Mouse (Mus musculus) kidney, postnatal 0 days (tissue): ENCODE results near the gene Selenok. TPM values are rescaled to one million over a fixed set of nuclear protein-coding genes. Genes with fewer than 3 reads are reported as not detected.

Source experiments
- ATAC-seq: fragments of 200-750 bp; cut with Nextera tagmentation; replicated peaks from 2 replicates; pipeline ENCODE4 v1.8.0; 2017; ENCODE audit warnings: low read depth, moderate number of reproducible peaks, moderate TSS enrichment, moderate library complexity; ENCODE audit not compliant: low FRiP score
- DNase-seq: peaks from one replicate; pipeline ENCODE4 v3.0.0-alpha.2; 2016; ENCODE audit warnings: low spot score
- H3K27ac ChIP-seq: fragments of 300-500 bp; sonication (generic); 2 replicates; pipeline ENCODE4 v1.5.1; 2014; ENCODE audit warnings: mild to moderate bottlenecking
- H3K27me3 ChIP-seq: fragments of 300-500 bp; sonication (generic); 2 replicates; pipeline ENCODE4 v1.6.1; 2014; ENCODE audit warnings: low read length, mixed read lengths; ENCODE audit not compliant: insufficient read depth
- H3K36me3 ChIP-seq: fragments of 300-500 bp; sonication (generic); 2 replicates; pipeline ENCODE4 v1.6.1; 2014; ENCODE audit warnings: low read length, mixed read lengths; ENCODE audit not compliant: insufficient read depth
- H3K4me1 ChIP-seq: fragments of 300-500 bp; sonication (generic); replicated peaks from 2 replicates; pipeline ENCODE4 v1.6.1; 2014; ENCODE audit warnings: antibody characterized with exemption, low read length, mixed read lengths; ENCODE audit not compliant: insufficient read depth
- H3K4me2 ChIP-seq: fragments of 300-500 bp; sonication (generic); 2 replicates; pipeline ENCODE4 v1.6.1; 2014; ENCODE audit warnings: mild to moderate bottlenecking, low read length, moderate library complexity, mixed read lengths
- H3K4me3 ChIP-seq: fragments of 300-500 bp; sonication (generic); replicated peaks from 2 replicates; pipeline ENCODE4 v1.5.1; 2014; ENCODE audit warnings: low read depth, low read length
- H3K9ac ChIP-seq: fragments of 300-500 bp; sonication (generic); 2 replicates; pipeline ENCODE4 v1.6.1; 2014; ENCODE audit warnings: low read depth, low read length
- H3K9me3 ChIP-seq: fragments of 300-500 bp; sonication (generic); replicated peaks from 2 replicates; pipeline ENCODE4 v1.6.1; 2016; ENCODE audit warnings: low read length, inconsistent platforms, mixed read lengths
- CTCF ChIP-seq: IDR thresholded peaks from 2 replicates; pipeline ENCODE4 v1.5.1; 2016; ENCODE audit warnings: antibody characterized with exemption, low read depth, mild to moderate bottlenecking, moderate library complexity
- WGBS: fragments of 180-500 bp; shearing (Covaris S2); extraction: QIAGEN DNeasy Blood & Tissue Kit; methylation state at CpG from one replicate; pipeline ENCODE4 v1.1.7; 2014; 5-methylcytosine and 5-hydroxymethylcytosine counted together
- polyA plus RNA-seq: library from polyadenylated mRNA; unstranded; fragments of >200 nt; fragmentation: Nextera tagmentation; extraction: Ambion mirVana; gene quantifications from 2 replicates; pipeline ENCODE4 v1.2.1, GENCODE M21; 2015

Gene Selenok
- polyA plus RNA-seq, 1 experiment from 2014 or later = 334 TPM

DNA sequence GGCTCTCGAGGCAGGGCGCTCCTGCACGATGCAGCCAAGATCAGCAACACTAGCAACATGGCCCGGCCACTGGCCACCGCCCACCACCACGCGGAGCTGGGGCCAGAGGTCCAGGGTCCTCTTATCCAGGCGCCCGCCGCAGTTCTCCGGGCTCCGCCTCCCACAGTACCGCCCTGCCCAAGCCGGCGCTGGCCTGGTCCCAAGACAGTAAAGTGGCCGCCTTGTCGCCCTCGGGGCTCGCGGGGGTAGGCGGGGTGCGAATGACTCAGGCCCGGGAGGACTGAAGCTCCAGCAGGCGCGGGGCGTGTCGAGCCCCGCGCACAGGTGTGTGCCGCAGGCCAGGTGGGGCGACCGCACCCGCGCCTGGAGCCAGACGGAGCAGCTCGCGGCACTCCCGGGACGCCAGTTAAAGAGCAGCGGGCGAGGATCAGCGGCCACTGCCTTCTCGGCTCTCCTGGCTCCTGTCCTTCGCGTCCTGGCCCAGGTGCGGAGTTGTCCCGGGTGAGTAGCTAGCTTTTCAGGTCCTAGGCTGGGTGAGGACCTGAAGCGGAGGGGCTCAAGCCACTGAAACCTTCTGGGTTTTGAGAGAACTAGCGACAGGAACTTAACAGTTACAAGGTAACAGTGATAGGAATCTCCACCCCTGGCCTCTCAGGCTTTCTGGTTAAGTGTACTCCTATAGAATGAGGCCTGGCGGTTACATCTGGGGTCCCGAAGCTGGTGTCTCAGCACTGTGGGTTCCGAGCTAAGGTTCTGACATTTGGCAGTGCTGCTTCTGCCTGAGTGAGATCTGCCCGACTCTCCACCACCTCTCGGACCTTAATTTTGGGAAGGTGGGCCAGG is 40.8 kb downstream of the Selenok start, which contains the start of the genes Il17rb and Chdh:
Il17rb (minus strand) TSS at position 164 of the 843 bp plus-strand sequence.
Chdh (plus strand) TSS at position 291 of the 843 bp plus-strand sequence.
- H3K27ac ChIP-seq = peak within 1 kb of the TSS; percentile 85

DNA sequence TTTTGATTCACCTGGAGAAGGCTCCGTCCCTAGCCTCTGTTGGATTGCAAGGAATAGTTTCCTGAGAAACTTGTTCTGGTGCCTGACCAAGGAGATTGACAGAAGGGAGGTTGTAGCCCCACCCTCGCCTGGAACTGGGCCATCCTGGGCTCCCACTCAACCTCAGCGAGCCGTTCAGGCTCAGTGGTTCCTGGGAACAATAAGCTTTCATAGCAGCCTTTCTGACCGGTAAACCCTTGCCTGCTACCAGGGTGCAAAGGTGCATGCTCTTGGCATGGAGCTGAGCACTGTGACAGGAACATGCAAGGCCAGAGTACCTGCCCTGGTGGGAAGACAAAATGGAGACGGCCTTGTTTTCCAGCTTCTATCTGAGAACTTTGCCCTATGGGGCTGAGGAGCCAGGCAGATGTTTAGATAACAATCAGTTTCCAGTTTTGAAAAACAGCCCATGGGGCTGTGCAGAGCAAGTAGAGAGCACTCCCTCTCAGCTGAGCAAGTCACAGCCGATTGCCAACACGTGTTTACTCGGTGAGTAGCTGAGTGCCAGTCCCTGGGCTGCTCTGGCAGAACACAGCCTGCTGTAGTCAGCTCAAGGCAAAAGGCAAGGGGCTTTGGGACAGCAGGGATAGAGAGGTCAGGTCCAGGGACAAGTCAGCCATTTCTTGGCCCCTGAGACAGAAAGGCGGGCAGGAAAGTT is 41.9 kb downstream of the Selenok start:
- no peaks in the 10 kb centered on the region for H3K36me3 ChIP-seq
- TF ChIP-seq CTCF = no peak
- ATAC-seq (peak; percentile 81), DNase-seq (peak; percentile 60)
- no peaks in the 10 kb centered on the region for H3K27me3 ChIP-seq
- peak overlapping the region; percentile 58; the same call in 1 of the 2 replicates for H3K9ac ChIP-seq
- peaks cover 12% of the 10 kb centered on the region; the same call in 1 of the 2 replicates for H3K4me1 ChIP-seq
- H3K27ac ChIP-seq = peak overlapping the region; percentile 85
- H3K4me2 ChIP-seq = peak overlapping the region; percentile 87
- WGBS = 45% methylated on average over 10 of the region's 10 CpGs
- no peaks in the 10 kb centered on the region for H3K9me3 ChIP-seq
- H3K4me3 ChIP-seq = peak overlapping the region; percentile 46; the same call in 1 of the 2 replicates

More for the DNA sequence above, 40.8 kb downstream of the Selenok start, which contains the start of the genes Il17rb and Chdh:
- DNase-seq (peak; percentile 48), ATAC-seq (peak; percentile 86)
- peak within 1 kb of the TSS; percentile 46 for H3K4me3 ChIP-seq
- no peaks in the 10 kb centered on the region for H3K36me3 ChIP-seq
- 9% methylated on average over 53 of the region's 54 CpGs for WGBS
- H3K4me2 ChIP-seq = peak within 1 kb of the TSS; percentile 87
- H3K4me1 ChIP-seq = peaks cover 12% of the 10 kb centered on the region; the same call in 1 of the 2 replicates
- no peak for TF ChIP-seq CTCF
- H3K9ac ChIP-seq = peak within 1 kb of the TSS; percentile 58
- H3K9me3 ChIP-seq = no peaks in the 10 kb centered on the region
- no peaks in the 10 kb centered on the region for H3K27me3 ChIP-seq

DNA sequence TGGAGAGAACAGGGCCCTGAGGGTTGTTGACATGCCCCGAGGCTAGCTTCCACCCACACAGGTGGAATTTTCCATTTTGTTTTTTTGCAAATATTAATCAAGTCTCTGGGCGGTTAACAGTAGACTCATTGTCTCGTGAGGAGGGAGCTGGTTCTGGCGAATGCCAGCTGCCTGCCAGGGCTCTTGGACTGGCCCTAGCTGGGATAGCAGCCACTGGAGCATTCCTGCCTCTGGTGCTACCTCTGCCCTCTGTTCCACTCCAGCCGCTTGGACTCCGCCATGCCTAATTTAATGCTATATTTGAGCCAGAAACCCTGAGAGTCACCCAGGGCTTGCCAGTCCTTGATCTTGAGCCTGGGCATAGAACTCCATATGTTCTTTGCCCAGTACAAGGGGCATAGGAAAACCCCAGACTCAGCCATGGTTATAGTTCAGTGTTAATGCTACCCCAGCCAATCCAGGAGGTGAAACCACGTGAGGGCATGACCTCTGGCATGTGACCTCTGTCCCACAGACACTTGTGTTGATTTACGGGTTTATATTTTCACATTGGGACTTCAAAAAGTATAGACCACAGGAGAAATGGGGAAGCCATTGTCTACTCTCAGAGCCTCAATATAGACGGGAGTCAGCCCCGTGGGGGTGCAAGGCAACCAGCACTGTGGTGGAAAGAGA is 43.9 kb downstream of the Selenok start:
- DNase-seq = no peak
- no peak for TF ChIP-seq CTCF
- no peaks in the 10 kb centered on the region for H3K27me3 ChIP-seq
- ATAC-seq = peak; percentile 50
- no peak overlapping the region for H3K9ac ChIP-seq
- no peaks in the 10 kb centered on the region for H3K36me3 ChIP-seq
- H3K27ac ChIP-seq = peak overlapping the region; percentile 85
- no peak overlapping the region for H3K4me3 ChIP-seq
- H3K4me1 ChIP-seq = peaks cover 12% of the 10 kb centered on the region; the same call in 1 of the 2 replicates
- WGBS = 54% methylated on average over 10 of the region's 10 CpGs
- H3K4me2 ChIP-seq = no peak overlapping the region
- no peaks in the 10 kb centered on the region for H3K9me3 ChIP-seq

- H3K9me3 ChIP-seq = no peaks in the 10 kb centered on the region
- no peak for ATAC-seq
Measured at GRCm38 (mm10) chr14:30014487-30014886, 46.4 kb downstream of the Selenok start.

GRCm38 (mm10) chr14:30015008-30015407 is 46.9 kb downstream of the Selenok start:
- no peaks in the 10 kb centered on the region for H3K27me3 ChIP-seq
- WGBS = 47% methylated on average over 1 of the region's 1 CpGs
- H3K27ac ChIP-seq = no peak overlapping the region
- H3K4me3 ChIP-seq = no peak overlapping the region
- DNase-seq (no peak), ATAC-seq (no peak)
- no peak for TF ChIP-seq CTCF
- H3K4me1 ChIP-seq = 0 out of 2 replicates have a peak, but pooled peaks cover 7% of the 10 kb centered on the region
- no peaks in the 10 kb centered on the region for H3K9me3 ChIP-seq
- H3K9ac ChIP-seq = no peak overlapping the region
- no peaks in the 10 kb centered on the region for H3K36me3 ChIP-seq
- no peak overlapping the region for H3K4me2 ChIP-seq

More at GRCm38 (mm10) chr14:30014487-30014886, 46.4 kb downstream of the Selenok start:
- 41% methylated on average over 10 of the region's 10 CpGs for WGBS
- Histone ChIP-seq H3K27ac (no peak overlapping the region), H3K27me3 (no peaks in the 10 kb centered on the region), H3K4me3 (no peak overlapping the region), H3K36me3 (no peaks in the 10 kb centered on the region), H3K4me2 (no peak overlapping the region), H3K9ac (no peak overlapping the region), H3K4me1 (peaks cover 9% of the 10 kb centered on the region; the same call in 1 of the 2 replicates)
- no peak for DNase-seq
- TF ChIP-seq CTCF = no peak
